In genomic region chr3:67587430-67587829, GRCm38 (mm10) we compare ENCODE assay signal across 14 mouse cellular contexts. TPM values are rescaled to one million over a fixed set of nuclear protein-coding genes. Genes with fewer than 3 reads are reported as not detected.
A peak's percentile ranks its signal among the peaks of the same experiment; 100 is the strongest.
DNase-seq lines count a peak whose midpoint lies in the region; ATAC-seq and TF ChIP-seq lines count a peak whose summit lies in the region.
"Had no signal": no experiment of that assay in that cellular context is flagged by ENCODE, and none has a peak within 500 bp of the region (broad histone marks: within the 10 kb centered on the region; RNA-seq: fewer than 3 reads in every experiment).

No protein-coding gene starts in this region.

- no peaks in the 10 kb centered on the region for H3K27me3 ChIP-seq in kidney, adult 2 months (replicated peaks; ENCODE audit: control insufficient read depth, insufficient read depth, low read length)
- H3K27me3 ChIP-seq: forebrain, embryonic 15.5 days; limb, embryonic 12.5 days; neural tube, embryonic 13.5 days had no signal

- H3K4me3 ChIP-seq in kidney, adult 2 months (ENCODE audit: insufficient read depth, low read depth, low read length), result no peak overlapping the region
- H3K4me3 ChIP-seq: forebrain, embryonic 15.5 days; heart, embryonic 10.5 days; limb, embryonic 12.5 days; neural tube, embryonic 13.5 days had no signal

- peak; percentile 68 for ATAC-seq in megakaryocyte progenitor cell, adult 5-6 weeks (replicated peaks; ENCODE audit: poor library complexity)
- ATAC-seq: forebrain, embryonic 15.5 days; hindbrain, postnatal 0 days had no signal

- H3K4me1 ChIP-seq in kidney, adult 2 months (ENCODE audit: control insufficient read depth, insufficient read depth, low read length), result peaks cover 21% of the 10 kb centered on the region

- TF ChIP-seq POLR2A in kidney, adult 2 months (IDR thresholded peaks at IDR 0.05; ENCODE audit: low read depth, low read length), result no peak

- 75% methylated on average over 9 of the region's 9 CpGs for whole genome bisulfite sequencing in kidney, adult 2 months

- peaks cover 4% of the 10 kb centered on the region for H3K36me3 ChIP-seq in kidney, adult 2 months (ENCODE audit: control insufficient read depth, insufficient read depth, low read length)

- peak; percentile 3 for DNase-seq in kidney, adult 2 months
- DNase-seq in kidney, adult 9 months, result no peak
- DNase-seq in testis, postnatal 10 days (ENCODE audit: low spot score), result peak; percentile 36
- no peak for DNase-seq in testis, postnatal 14 days (ENCODE audit: low spot score)
- DNase-seq in R1 (ENCODE audit: low read depth, low spot score), result peak; percentile 30
- DNase-seq in cerebellum, postnatal 14 days, result no peak
- DNase-seq in cerebellum, adult 9-10 months, result no peak
- DNase-seq: cerebellum, adult 18-20 months had no signal

- no peak for TF ChIP-seq CTCF in kidney, adult 2 months (conservative IDR thresholded peaks at IDR 0.05; ENCODE audit: insufficient read depth, insufficient read length, low read depth, low read length)

- H3K27ac ChIP-seq in kidney, adult 2 months (ENCODE audit: insufficient read depth, low read depth, low read length), result no peak overlapping the region
- H3K27ac ChIP-seq: forebrain, embryonic 15.5 days; heart, embryonic 10.5 days; hindbrain, postnatal 0 days; limb, embryonic 12.5 days; neural tube, embryonic 13.5 days had no signal

RNA-seq across cellular contexts. Expression of gene Mfsd1, which starts 4.9 kb away (rescaled TPM):
- 191 and 214 TPM in 2 replicates for polyA plus RNA-seq in kidney, adult 2 months (2012; rRNA removed)
- total RNA-seq in megakaryocyte progenitor cell, adult 5-6 weeks (2015), result 66.5 and 77.0 TPM in 2 replicates
- total RNA-seq in megakaryocyte progenitor cell, adult 5-6 weeks (2017), result 177 and 181 TPM in 2 replicates

Comparison
In these comparisons a context has a peak if more than half of its experiments do, and no peak if none do; other contexts are left out.
1. DNase-seq: peak in kidney, adult 2 months (single experiment), testis, postnatal 10 days (single experiment) and R1 (single experiment); none in kidney, adult 9 months (single experiment), testis, postnatal 14 days (single experiment), cerebellum, postnatal 14 days (0 of 2) and cerebellum, adult 9-10 months (single experiment).